Mouse (Mus musculus) adrenal gland, postnatal 36 days (tissue): ENCODE data around the gene Maoa. TPM values are rescaled to one million over a fixed set of nuclear protein-coding genes. Genes with fewer than 3 reads are reported as not detected.

Experiments used
- DNase-seq, 2 experiments: peaks; one replicate each; pipeline ENCODE4 v3.0.0; 2021; ENCODE audit warnings: mixed read lengths in 1 of 2
- long read RNA-seq, 2 experiments: library from polyadenylated mRNA; stranded (forward); transcript quantifications; one replicate each; pipeline ENCODE4 v2.0.0; 2021; ENCODE audit warnings: borderline sequencing depth in 2 of 2
- total RNA-seq, 2 experiments: library from RNA; stranded (reverse); gene quantifications; 2 replicates each; pipeline ENCODE4 v1.2.3; 2021

The Maoa gene
- 10 to 100 TPM; 29.4 to 35.4 TPM for total RNA-seq
- long read RNA-seq, experiment 1, full-length matches to known transcripts, result 39 of 42 reads
- long read RNA-seq, experiment 1, partial matches to known transcripts, result 1 of 42 reads
- long read RNA-seq, experiment 1, other reads (novel, unspliced or antisense), result 2 of 42 reads
- long read RNA-seq, experiment 2, full-length matches to known transcripts, result 5 of 9 reads
- long read RNA-seq, experiment 2, partial matches to known transcripts, result 3 of 9 reads
- long read RNA-seq, experiment 2, other reads (novel, unspliced or antisense), result 1 of 9 reads

DNA sequence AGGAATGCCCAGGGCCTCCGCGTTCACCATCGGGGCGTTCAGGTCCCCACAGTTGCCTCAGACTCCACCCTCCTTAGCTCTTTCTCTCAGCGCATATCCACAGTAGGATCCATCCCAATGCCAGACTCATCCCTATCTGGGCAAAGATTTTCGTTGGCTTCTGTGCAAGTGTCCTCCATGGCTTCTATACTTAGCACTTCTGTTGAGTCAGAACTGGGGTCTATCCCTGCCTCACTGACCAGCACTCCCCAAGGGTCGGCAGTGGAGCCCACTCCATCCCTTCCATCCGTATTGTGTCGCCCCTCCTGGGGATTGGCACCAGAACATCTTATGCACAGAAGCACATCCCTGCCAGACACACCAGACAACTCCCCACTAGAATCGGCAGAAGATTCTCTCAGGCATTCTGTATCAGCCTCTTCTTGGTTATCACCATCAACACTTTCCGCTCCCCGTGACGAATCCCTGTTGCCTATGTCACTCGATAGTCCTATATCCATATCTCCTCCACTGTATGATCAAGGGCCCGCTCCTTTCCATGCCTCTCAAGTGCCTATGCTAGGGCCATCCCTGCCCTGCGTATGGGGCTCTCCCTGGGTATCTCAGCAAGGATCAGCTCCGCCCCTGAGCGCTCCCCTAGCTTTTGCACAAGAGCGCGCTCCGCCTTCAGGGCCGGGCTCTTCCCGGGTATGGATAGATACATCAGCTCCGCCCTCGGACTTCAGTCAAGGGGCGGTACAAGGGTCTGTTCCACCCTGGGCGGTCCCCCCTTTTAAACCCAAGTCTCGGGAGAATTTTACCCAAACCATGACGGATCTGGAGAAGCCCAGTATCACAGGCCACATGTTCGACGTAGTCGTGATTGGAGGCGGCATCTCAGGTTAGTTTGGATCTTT is at the start of gene Maoa:
Gene Maoa (plus strand): TSS at position 665 of the 896 bp plus-strand sequence.
- peak; percentile 82 to 85 for DNase-seq

GRCm38 (mm10) chrX:16618225-16619033 is 1.1 kb upstream of the Maoa start:
- peak; percentile 91 to 92 for DNase-seq

- no peak for DNase-seq
These were observed 37.0 kb downstream of the Maoa start for GRCm38 (mm10) chrX:16656511-16656910.

GRCm38 (mm10) chrX:16706094-16706493 is 86.6 kb downstream of the Maoa start:
- no peak for DNase-seq

GRCm38 (mm10) chrX:16714033-16714432 is 94.5 kb downstream of the Maoa start:
- DNase-seq, result no peak

Other genes with a start within 250 kb of the Maoa start
- gene Cypt1, start 96.8 kb upstream of the Maoa start, total RNA-seq, result not detected
- gene Maob, start 197.7 kb downstream of the Maoa start, total RNA-seq, result 10 to 100 TPM; 19.2 to 19.5 TPM